Comparison of ENCODE assay signal across 30 mouse cellular contexts in the genomic region with DNA sequence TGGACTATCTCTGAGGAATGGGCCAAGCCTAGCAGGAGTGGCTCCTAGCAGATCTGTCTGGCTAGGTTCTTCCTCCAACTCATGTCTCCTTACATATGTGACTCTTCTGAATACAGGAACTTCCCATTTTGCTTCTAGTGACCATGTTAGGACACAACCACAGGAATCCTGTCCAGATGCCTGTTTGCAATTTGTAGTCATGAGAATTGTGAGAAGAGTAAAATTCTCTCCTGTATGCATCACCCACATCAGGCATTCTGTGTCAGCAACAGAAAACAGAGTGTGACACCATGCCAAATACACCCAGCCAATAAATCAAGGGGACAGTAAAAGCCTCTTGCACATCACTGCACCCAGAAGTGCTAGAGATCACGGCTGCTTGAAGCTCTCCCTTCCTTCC. TPM values are rescaled to one million over a fixed set of nuclear protein-coding genes. Genes with fewer than 3 reads are reported as not detected.
A peak's percentile ranks its signal among the peaks of the same experiment; 100 is the strongest.
DNase-seq lines count a peak whose midpoint lies in the region; ATAC-seq and TF ChIP-seq lines count a peak whose summit lies in the region.
"Had no signal": no experiment of that assay in that cellular context is flagged by ENCODE, and none has a peak within 500 bp of the region (broad histone marks: within the 10 kb centered on the region; RNA-seq: fewer than 3 reads in every experiment).

No protein-coding gene starts in this region.

- DNase-seq in 3T3-L1 (ENCODE audit: low read depth, low spot score) (peak; percentile 68), Patski (ENCODE audit: low read depth, low spot score) (no peak)
- DNase-seq in Muller cell, postnatal 12 days (ENCODE audit: inconsistent ontology term), result peak; percentile 62
- DNase-seq in heart, adult 8-10 months (ENCODE audit: low spot score), result no peak
- DNase-seq: adrenal gland, adult 2 months; adrenal gland, postnatal 10 days; adrenal gland, postnatal 25 days; B cell, adult 2 months; cerebellum, adult 11 months; cerebellum, adult 18-20 months; cerebellum, adult 8-10 months; cerebellum, adult 9-11 months; cerebellum, postnatal 14 days; cerebellum, postnatal 36 days; embryo, embryonic 11 days had no signal

- in situ Hi-C loops in Patski (cut with MboI; ENCODE audit: low pct_unique_long_range_greater_than_20kb), result loop anchor here (25.0 kb wide), 1 partner anchor 116 kb away; no protein-coding TSS in a partner anchor

- no peak overlapping the region for H3K4me3 ChIP-seq in hindbrain, embryonic 12.5 days
- H3K4me3 ChIP-seq: embryonic facial prominence, embryonic 13.5 days; embryonic facial prominence, embryonic 15.5 days; erythroblast, embryonic 14.5 days; forebrain, embryonic 10.5 days; forebrain, embryonic 12.5 days had no signal

- H3K9me3 ChIP-seq in hindbrain, embryonic 12.5 days (replicated peaks), result no peaks in the 10 kb centered on the region
- H3K9me3 ChIP-seq: embryonic facial prominence, embryonic 13.5 days; embryonic facial prominence, embryonic 15.5 days; forebrain, embryonic 10.5 days; forebrain, embryonic 12.5 days; G1E had no signal

- H3K27ac ChIP-seq in hindbrain, embryonic 12.5 days, result no peak overlapping the region
- H3K27ac ChIP-seq: embryonic facial prominence, embryonic 13.5 days; embryonic facial prominence, embryonic 15.5 days; forebrain, embryonic 10.5 days; forebrain, embryonic 12.5 days had no signal

- no peaks in the 10 kb centered on the region for H3K36me3 ChIP-seq in hindbrain, embryonic 12.5 days
- H3K36me3 ChIP-seq: embryonic facial prominence, embryonic 13.5 days; embryonic facial prominence, embryonic 15.5 days; forebrain, embryonic 10.5 days; forebrain, embryonic 12.5 days; G1E had no signal

- peaks cover 4% of the 10 kb centered on the region; the same call in 1 of the 2 replicates for H3K4me1 ChIP-seq in hindbrain, embryonic 12.5 days

- H3K4me2 ChIP-seq in hindbrain, embryonic 12.5 days (replicated peaks), result no peak overlapping the region
- H3K4me2 ChIP-seq: embryonic facial prominence, embryonic 13.5 days; embryonic facial prominence, embryonic 15.5 days; forebrain, embryonic 12.5 days had no signal

- no peak for TF ChIP-seq CTCF in Patski (IDR thresholded peaks at IDR 0.05)

- 82% methylated on average over 1 of the region's 1 CpGs for WGBS in hindbrain, embryonic 12.5 days

- H3K9ac ChIP-seq in hindbrain, embryonic 12.5 days, result no peak overlapping the region
- H3K9ac ChIP-seq: embryonic facial prominence, embryonic 13.5 days; embryonic facial prominence, embryonic 15.5 days; forebrain, embryonic 12.5 days had no signal

- POLR2A ChIA-PET in Patski (lab: Charles Lee), result no interaction called here

- CTCF ChIA-PET in Patski (lab: Charles Lee), result interaction anchor here (1.5 to 1.7 kb wide), 2 partner anchors 11 to 179 kb away, joined by 3 to 6 read pairs; no protein-coding TSS in a partner anchor

- ATAC-seq in Patski, result peak; percentile 25
- ATAC-seq in hindbrain, embryonic 12.5 days (ENCODE audit: low FRiP score), result no peak
- ATAC-seq: CD4-positive, CD25-positive, alpha-beta regulatory T cell, adult 4 months; forebrain, embryonic 14.5 days; forebrain, embryonic 16.5 days had no signal

- H3K27me3 ChIP-seq in Patski, result no peaks in the 10 kb centered on the region
- no peaks in the 10 kb centered on the region for H3K27me3 ChIP-seq in hindbrain, embryonic 12.5 days
- H3K27me3 ChIP-seq: CH12.LX; embryonic facial prominence, embryonic 13.5 days; embryonic facial prominence, embryonic 15.5 days; forebrain, embryonic 12.5 days had no signal

RNA-seq across cellular contexts. Expression of gene C9, which starts 1.1 kb away (rescaled TPM):
- polyA plus RNA-seq in Patski (2021), result not detected
- not detected for total RNA-seq in heart, adult 8-10 months (2022)
- not detected in 2 replicates for polyA plus RNA-seq in hindbrain, embryonic 12.5 days (2016; fragmentation: Nextera tagmentation; extraction: Ambion mirVana)
- total RNA-seq: adrenal gland, postnatal 25 days; CH12.LX; common myeloid progenitor, adult 5-6 weeks; G1E had no signal
- polyA plus RNA-seq: adrenal gland, adult 2 months; brain, embryonic 14.5 days; CD4-positive, CD25-positive, alpha-beta regulatory T cell, adult 4 months; embryonic facial prominence, embryonic 11.5 days; embryonic facial prominence, embryonic 13.5 days; embryonic facial prominence, embryonic 15.5 days; erythroblast, embryonic 14.5 days; forebrain, embryonic 10.5 days; forebrain, embryonic 12.5 days; forebrain, embryonic 14.5 days; forebrain, embryonic 16.5 days; frontal cortex, adult 2 months; G1E had no signal

Comparison
In these comparisons a context has a peak if more than half of its experiments do, and no peak if none do; other contexts are left out.
1. DNase-seq: peak in 3T3-L1 (single experiment) and Muller cell, postnatal 12 days (single experiment); none in Patski (single experiment) and heart, adult 8-10 months (single experiment).